Mouse (Mus musculus) embryonic facial prominence, embryonic 12.5 days (tissue): ENCODE measurements at regions not wholly inside any gene's neighbourhood (a gene's known extent, or its start where the extent isn't known, plus 50 kb on each side); places are given as distances from the start of the nearest gene placed in this dataset.

ENCODE experiments used
- ATAC-seq: fragments of 200-750 bp; cut with Nextera tagmentation; 2 replicates; pipeline ENCODE4 v1.8.0; 2017; ENCODE audit not compliant: insufficient number of reproducible peaks, insufficient read depth, low FRiP score, low TSS enrichment
- H3K27ac ChIP-seq: fragments of 300-500 bp; sonication (generic); 2 replicates; pipeline ENCODE4 v1.5.1; 2016; ENCODE audit warnings: mild to moderate bottlenecking
- H3K27me3 ChIP-seq: fragments of 300-500 bp; sonication (generic); 2 replicates; pipeline ENCODE4 v1.6.1; 2016; ENCODE audit warnings: mild to moderate bottlenecking, moderate library complexity
- H3K36me3 ChIP-seq: fragments of 300-500 bp; sonication (generic); 2 replicates; pipeline ENCODE4 v1.6.1; 2016; ENCODE audit warnings: mild to moderate bottlenecking
- H3K4me1 ChIP-seq: fragments of 300-500 bp; sonication (generic); 2 replicates; pipeline ENCODE4 v1.6.1; 2016
- H3K4me2 ChIP-seq: fragments of 300-500 bp; sonication (generic); replicated peaks from 2 replicates; pipeline ENCODE4 v1.6.1; 2016; ENCODE audit warnings: mild to moderate bottlenecking, moderate library complexity
- H3K4me3 ChIP-seq: fragments of 300-500 bp; sonication (generic); 2 replicates; pipeline ENCODE4 v1.5.1; 2016; ENCODE audit warnings: mild to moderate bottlenecking
- H3K9ac ChIP-seq: fragments of 300-500 bp; sonication (generic); 2 replicates; pipeline ENCODE4 v1.6.1; 2016; ENCODE audit warnings: mild to moderate bottlenecking, moderate library complexity
- H3K9me3 ChIP-seq: fragments of 300-500 bp; sonication (generic); 2 replicates; pipeline ENCODE4 v1.6.1; 2016; ENCODE audit warnings: mild to moderate bottlenecking, moderate library complexity
- WGBS: fragments of 180-500 bp; shearing (Covaris S2); methylation state at CpG from one replicate; pipeline ENCODE4 v1.1.7; 2016; 5-methylcytosine and 5-hydroxymethylcytosine counted together

DNA sequence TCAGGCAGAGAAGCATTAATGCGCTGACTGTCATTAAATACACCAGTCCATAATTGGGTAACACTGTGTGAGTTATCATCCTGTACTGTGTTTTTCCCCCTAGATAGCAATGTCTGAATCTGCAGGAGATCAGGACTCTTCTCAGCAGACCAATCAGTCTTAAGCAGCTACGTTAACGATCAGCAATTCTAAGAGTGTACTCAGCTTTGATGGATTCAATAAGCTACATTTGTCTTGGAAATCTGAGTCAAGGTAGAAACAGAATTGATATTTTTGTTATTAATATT lies 442.8 kb upstream of the Nr2f1 start:
- ATAC-seq: no peak
- Histone ChIP-seq H3K4me2 (no peak overlapping the region), H3K4me1 (no peaks in the 10 kb centered on the region), H3K4me3 (no peak overlapping the region), H3K27ac (no peak overlapping the region), H3K9ac (no peak overlapping the region), H3K27me3 (no peaks in the 10 kb centered on the region), H3K9me3 (no peaks in the 10 kb centered on the region), H3K36me3 (no peaks in the 10 kb centered on the region)
- 70% methylated on average over 3 of the region's 3 CpGs for WGBS

DNA sequence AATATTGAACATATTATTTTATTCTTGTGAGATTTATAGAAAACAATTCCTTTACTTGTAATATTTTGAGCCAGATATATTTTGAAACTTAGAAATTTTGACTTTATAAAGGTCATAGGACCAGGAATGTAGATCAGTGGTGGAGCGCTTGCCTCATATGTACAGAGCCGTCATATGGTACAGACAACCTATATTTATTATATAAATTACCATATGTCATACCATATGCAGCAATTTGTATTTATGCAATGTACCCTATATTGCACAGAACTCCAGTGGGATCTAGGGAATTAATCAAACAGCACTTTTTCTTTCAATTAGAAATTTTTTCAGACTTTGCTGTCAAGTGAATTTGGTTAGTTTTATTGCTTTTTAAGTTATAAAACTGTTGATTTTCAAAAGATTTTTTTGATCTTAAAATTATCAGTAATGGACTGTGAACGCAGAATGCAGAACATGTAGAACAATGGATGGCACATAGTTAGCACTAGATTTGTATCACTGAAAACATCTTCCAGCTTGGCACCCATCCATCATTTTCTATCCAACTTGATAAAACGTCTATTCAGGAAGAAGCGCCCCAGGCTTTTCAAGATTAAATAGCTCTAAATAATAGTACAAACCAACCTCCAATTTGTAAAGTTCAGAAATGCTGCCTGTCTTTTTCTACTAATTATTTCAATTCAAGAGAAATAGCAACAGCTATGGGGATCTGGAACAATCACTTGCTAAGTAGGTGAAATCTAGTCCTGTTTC lies 442.3 kb upstream of the Nr2f1 start:
- ATAC-seq: no peak
- Histone ChIP-seq H3K4me1 (no peaks in the 10 kb centered on the region), H3K9ac (no peak overlapping the region), H3K4me3 (no peak overlapping the region), H3K9me3 (no peaks in the 10 kb centered on the region), H3K4me2 (no peak overlapping the region), H3K36me3 (no peaks in the 10 kb centered on the region), H3K27me3 (no peaks in the 10 kb centered on the region), H3K27ac (no peak overlapping the region)
- 76% methylated on average over 5 of the region's 5 CpGs for WGBS

- Histone ChIP-seq H3K27me3 (no peaks in the 10 kb centered on the region), H3K9me3 (no peaks in the 10 kb centered on the region), H3K4me3 (no peak overlapping the region), H3K4me2 (no peak overlapping the region), H3K27ac (no peak overlapping the region), H3K4me1 (no peaks in the 10 kb centered on the region), H3K9ac (no peak overlapping the region), H3K36me3 (no peaks in the 10 kb centered on the region)
- no peak for ATAC-seq
- 74% methylated on average over 1 of the region's 1 CpGs for WGBS
These were observed 440.8 kb upstream of the Nr2f1 start for GRCm38 (mm10) chr13:78640340-78640739.

DNA sequence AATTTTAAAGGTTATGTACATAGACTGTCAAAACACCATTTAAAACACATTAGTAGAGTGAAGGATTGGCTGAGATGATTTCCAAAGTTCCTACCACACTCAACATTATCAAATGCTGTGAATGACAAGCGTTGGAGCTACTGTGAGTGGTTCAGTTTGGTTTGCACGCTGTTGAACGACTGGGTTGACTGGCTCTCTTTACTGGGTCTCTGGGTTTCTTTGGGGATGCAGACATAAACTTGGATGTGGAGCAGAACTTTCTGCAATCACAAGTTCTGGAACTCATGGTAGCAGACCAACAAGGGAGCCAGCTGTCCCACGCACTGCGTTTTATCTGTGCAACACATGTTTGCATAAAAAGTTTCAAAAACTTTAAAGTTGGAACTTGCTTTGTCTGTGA lies 438.9 kb upstream of the Nr2f1 start:
- WGBS: 83% methylated on average over 5 of the region's 5 CpGs
- H3K36me3 ChIP-seq: no peaks in the 10 kb centered on the region
- no peak for ATAC-seq

GRCm38 (mm10) chr13:78631609-78632008 lies 432.1 kb upstream of the Nr2f1 start:
- H3K9ac ChIP-seq: no peak overlapping the region
- H3K4me2 ChIP-seq: no peak overlapping the region
- H3K36me3 ChIP-seq: no peaks in the 10 kb centered on the region
- no peak overlapping the region for H3K27ac ChIP-seq
- no peak overlapping the region for H3K4me3 ChIP-seq
- whole genome bisulfite sequencing: 90% methylated on average over 2 of the region's 2 CpGs
- no peaks in the 10 kb centered on the region for H3K27me3 ChIP-seq
- H3K9me3 ChIP-seq: no peaks in the 10 kb centered on the region
- no peak for ATAC-seq
- H3K4me1 ChIP-seq: 0 out of 2 replicates have a peak, but pooled peaks cover 3% of the 10 kb centered on the region

More for the DNA sequence above, 438.9 kb upstream of the Nr2f1 start:
- Histone ChIP-seq H3K4me1 (no peaks in the 10 kb centered on the region), H3K9ac (no peak overlapping the region), H3K9me3 (no peaks in the 10 kb centered on the region), H3K4me3 (no peak overlapping the region), H3K4me2 (no peak overlapping the region), H3K27me3 (no peaks in the 10 kb centered on the region), H3K27ac (no peak overlapping the region)

- ATAC-seq: no peak
- Histone ChIP-seq H3K4me1 (peaks cover 9% of the 10 kb centered on the region; the same call in 1 of the 2 replicates), H3K27me3 (no peaks in the 10 kb centered on the region), H3K9ac (no peak overlapping the region), H3K4me3 (no peak overlapping the region), H3K9me3 (no peaks in the 10 kb centered on the region), H3K27ac (0 out of 2 replicates have a peak overlapping the region, but pooled peaks have one; percentile 41), H3K4me2 (0 out of 2 replicates have a peak overlapping the region, but pooled peaks have one; percentile 23), H3K36me3 (no peaks in the 10 kb centered on the region)
- WGBS: 27% methylated on average over 10 of the region's 10 CpGs
These were observed 429.6 kb upstream of the Nr2f1 start for GRCm38 (mm10) chr13:78629041-78629727.

- H3K27me3 ChIP-seq: no peaks in the 10 kb centered on the region
- WGBS: 72% methylated on average over 2 of the region's 2 CpGs
These were observed 424.1 kb upstream of the Nr2f1 start for GRCm38 (mm10) chr13:78623652-78624051.

DNA sequence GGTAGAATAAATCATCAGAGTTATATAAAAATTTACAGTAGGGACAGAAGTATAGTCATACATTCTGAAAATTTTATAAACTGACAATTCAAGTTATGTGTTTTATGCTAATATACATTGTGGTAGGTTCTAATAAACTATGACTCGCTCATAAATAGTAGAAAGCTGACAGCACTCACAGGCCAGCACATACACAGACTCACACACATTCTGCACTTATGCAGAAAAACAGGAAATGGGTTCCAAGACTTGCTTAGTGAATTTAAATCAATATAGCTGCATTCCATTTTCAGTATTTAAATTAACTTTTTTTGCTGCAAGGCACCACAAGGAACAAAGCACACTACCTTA lies 403.3 kb upstream of the Nr2f1 start:
- WGBS: 82% methylated on average over 1 of the region's 1 CpGs
- Histone ChIP-seq H3K9me3 (no peaks in the 10 kb centered on the region), H3K36me3 (no peaks in the 10 kb centered on the region), H3K27me3 (no peaks in the 10 kb centered on the region), H3K27ac (no peak overlapping the region), H3K9ac (no peak overlapping the region), H3K4me3 (no peak overlapping the region), H3K4me1 (no peaks in the 10 kb centered on the region), H3K4me2 (no peak overlapping the region)
- no peak for ATAC-seq

More at GRCm38 (mm10) chr13:78623652-78624051, 424.1 kb upstream of the Nr2f1 start:
- Histone ChIP-seq H3K9me3 (no peaks in the 10 kb centered on the region), H3K4me2 (no peak overlapping the region), H3K27ac (no peak overlapping the region), H3K36me3 (no peaks in the 10 kb centered on the region), H3K4me3 (no peak overlapping the region), H3K4me1 (peaks cover 7% of the 10 kb centered on the region; the same call in 1 of the 2 replicates), H3K9ac (no peak overlapping the region)
- ATAC-seq: no peak

- ATAC-seq: peak; percentile 75
- Histone ChIP-seq H3K4me1 (no peaks in the 10 kb centered on the region), H3K9me3 (no peaks in the 10 kb centered on the region), H3K27me3 (no peaks in the 10 kb centered on the region), H3K4me3 (no peak overlapping the region), H3K36me3 (no peaks in the 10 kb centered on the region), H3K9ac (no peak overlapping the region), H3K4me2 (no peak overlapping the region), H3K27ac (no peak overlapping the region)
- WGBS: 46% methylated on average over 6 of the region's 6 CpGs
These were observed 402.8 kb upstream of the Nr2f1 start for GRCm38 (mm10) chr13:78602211-78602860.

- WGBS: 36% methylated on average over 7 of the region's 7 CpGs
- Histone ChIP-seq H3K36me3 (no peaks in the 10 kb centered on the region), H3K9ac (no peak overlapping the region), H3K4me3 (no peak overlapping the region), H3K4me1 (peaks cover 12% of the 10 kb centered on the region), H3K27ac (no peak overlapping the region), H3K9me3 (no peaks in the 10 kb centered on the region), H3K4me2 (no peak overlapping the region), H3K27me3 (no peaks in the 10 kb centered on the region)
- ATAC-seq: peak; percentile 45; the same call in 1 of the 2 replicates
These were observed 381.5 kb upstream of the Nr2f1 start for GRCm38 (mm10) chr13:78580863-78581595.

DNA sequence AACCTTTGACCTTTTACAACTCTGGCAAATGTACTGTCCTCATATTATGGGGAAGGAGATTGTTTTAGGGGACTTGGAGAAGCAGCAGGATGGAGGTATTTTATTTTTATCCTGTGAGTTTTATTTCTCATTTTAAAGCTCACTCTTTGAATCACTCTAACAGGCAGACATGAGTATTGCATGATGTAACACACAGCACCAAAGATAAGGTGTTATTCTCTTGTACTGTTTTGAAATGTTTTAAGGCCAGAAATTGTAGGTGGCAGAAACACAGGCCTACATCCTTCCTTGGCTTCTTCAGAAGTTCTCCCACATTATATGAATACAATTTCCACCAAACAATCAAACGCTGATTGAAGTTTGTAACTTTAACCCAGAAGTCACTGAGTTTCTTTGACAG lies 377.9 kb upstream of the Nr2f1 start:
- no peaks in the 10 kb centered on the region for H3K9me3 ChIP-seq
- no peaks in the 10 kb centered on the region for H3K27me3 ChIP-seq
- H3K4me1 ChIP-seq: peaks cover 12% of the 10 kb centered on the region
- no peak for ATAC-seq
- no peak overlapping the region for H3K4me3 ChIP-seq
- no peak overlapping the region for H3K27ac ChIP-seq
- WGBS: 78% methylated on average over 1 of the region's 1 CpGs
- H3K4me2 ChIP-seq: no peak overlapping the region
- no peaks in the 10 kb centered on the region for H3K36me3 ChIP-seq
- no peak overlapping the region for H3K9ac ChIP-seq
